In the genomic region with DNA sequence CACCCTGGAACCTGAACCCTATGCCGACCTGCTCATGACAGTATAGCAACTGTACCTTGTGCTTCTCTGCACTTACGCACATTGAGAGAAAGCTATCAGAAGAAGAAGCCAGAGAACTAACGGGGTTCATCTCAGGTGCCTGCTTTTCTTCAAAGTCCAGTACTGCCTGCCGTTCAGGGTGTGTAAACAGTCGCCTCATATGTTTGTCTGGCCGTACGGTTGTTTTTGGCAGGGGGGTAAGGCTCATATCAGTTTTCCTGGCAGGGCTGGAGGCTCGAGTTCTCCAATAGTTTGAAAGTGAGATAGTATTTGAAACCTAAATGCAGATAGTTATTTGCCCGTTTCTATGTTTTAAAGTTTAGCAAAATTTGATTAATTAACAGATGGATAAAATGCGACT, we compare ENCODE assay signal across 23 mouse cellular contexts. TPM values are rescaled to one million over a fixed set of nuclear protein-coding genes. Genes with fewer than 3 reads are reported as not detected.
A peak's percentile ranks its signal among the peaks of the same experiment; 100 is the strongest.
DNase-seq lines count a peak whose midpoint lies in the region; ATAC-seq and TF ChIP-seq lines count a peak whose summit lies in the region.
"Had no signal": no experiment of that assay in that cellular context is flagged by ENCODE, and none has a peak within 500 bp of the region (broad histone marks: within the 10 kb centered on the region; RNA-seq: fewer than 3 reads in every experiment).

No protein-coding gene starts in this region.

- intact Hi-C loops in heart, postnatal 14 days (cut with DNase I), result loop anchor here (5.0 kb wide), 1 partner anchor 170 kb away; no protein-coding TSS in a partner anchor

- 55% methylated on average over 10 of the region's 10 CpGs for WGBS in liver, postnatal 0 days (ENCODE audit: insufficient replicate concordance)
- 57% methylated on average over 10 of the region's 10 CpGs for WGBS in liver, embryonic 12.5 days (ENCODE audit: insufficient replicate concordance)

- H3K36me3 ChIP-seq in liver, postnatal 0 days (replicated peaks; ENCODE audit: insufficient read depth, low read length), result no peaks in the 10 kb centered on the region
- no peaks in the 10 kb centered on the region for H3K36me3 ChIP-seq in liver, embryonic 12.5 days
- H3K36me3 ChIP-seq: embryonic facial prominence, embryonic 12.5 days; embryonic facial prominence, embryonic 15.5 days had no signal

- H3K4me3 ChIP-seq in liver, postnatal 0 days (ENCODE audit: low read depth, low read length), result no peak overlapping the region
- no peak overlapping the region for H3K4me3 ChIP-seq in liver, embryonic 12.5 days
- H3K4me3 ChIP-seq: embryonic facial prominence, embryonic 12.5 days; embryonic facial prominence, embryonic 15.5 days had no signal

- peak; percentile 7 to 14 for DNase-seq in heart, adult 18-20 months
- no peak for DNase-seq in heart, postnatal 14 days
- DNase-seq in liver, postnatal 0 days, result peak; percentile 16
- peak; percentile 27 for DNase-seq in skeletal muscle tissue, adult 2 months (ENCODE audit: low read depth, low spot score)
- no peak for DNase-seq in thymus, adult 18-20 months
- DNase-seq: adrenal gland, adult 2 months; adrenal gland, postnatal 14 days; cerebellum, adult 11 months; cerebellum, adult 2 months; cerebellum, adult 9-11 months; cerebellum, postnatal 25 days; forebrain, postnatal 0 days; gastrocnemius, postnatal 14 days; heart, postnatal 4 days had no signal

- no peaks in the 10 kb centered on the region for H3K4me1 ChIP-seq in liver, postnatal 0 days (ENCODE audit: insufficient read depth)
- no peaks in the 10 kb centered on the region for H3K4me1 ChIP-seq in liver, embryonic 12.5 days
- H3K4me1 ChIP-seq: embryonic facial prominence, embryonic 12.5 days; embryonic facial prominence, embryonic 15.5 days had no signal

- ATAC-seq in liver, postnatal 0 days, result peak; percentile 82
- ATAC-seq in liver, embryonic 12.5 days, result no peak
- ATAC-seq: CD4-positive, CD25-positive, alpha-beta regulatory T cell, adult 4 months; forebrain, embryonic 14.5 days; forebrain, postnatal 0 days; hindbrain, postnatal 0 days; inflammation-experienced regulatory T-cells, adult 6 months had no signal

- no peak overlapping the region for H3K9ac ChIP-seq in liver, postnatal 0 days (replicated peaks)
- H3K9ac ChIP-seq in liver, embryonic 12.5 days, result no peak overlapping the region
- H3K9ac ChIP-seq: embryonic facial prominence, embryonic 12.5 days; embryonic facial prominence, embryonic 15.5 days; forebrain, postnatal 0 days; hindbrain, embryonic 14.5 days had no signal

- no peak for TF ChIP-seq CTCF in liver, postnatal 0 days (IDR thresholded peaks at IDR 0.05; ENCODE audit: low read depth)

- no peak for TF ChIP-seq EP300 in liver, postnatal 0 days (IDR thresholded peaks at IDR 0.05; ENCODE audit: low read depth)

- H3K27me3 ChIP-seq in liver, postnatal 0 days (ENCODE audit: insufficient read depth, low read length), result no peaks in the 10 kb centered on the region
- H3K27me3 ChIP-seq in liver, embryonic 12.5 days (replicated peaks), result no peaks in the 10 kb centered on the region
- H3K27me3 ChIP-seq: embryonic facial prominence, embryonic 12.5 days; embryonic facial prominence, embryonic 15.5 days had no signal

- no peak overlapping the region for H3K4me2 ChIP-seq in liver, postnatal 0 days (ENCODE audit: low read depth, low read length)
- H3K4me2 ChIP-seq in liver, embryonic 12.5 days, result no peak overlapping the region
- H3K4me2 ChIP-seq: embryonic facial prominence, embryonic 12.5 days; embryonic facial prominence, embryonic 15.5 days; heart, embryonic 11.5 days; hindbrain, embryonic 14.5 days had no signal

- no peaks in the 10 kb centered on the region for H3K9me3 ChIP-seq in liver, postnatal 0 days (ENCODE audit: low read length)
- H3K9me3 ChIP-seq in liver, embryonic 12.5 days (replicated peaks), result no peaks in the 10 kb centered on the region
- H3K9me3 ChIP-seq: embryonic facial prominence, embryonic 12.5 days; embryonic facial prominence, embryonic 15.5 days had no signal

- H3K27ac ChIP-seq in liver, postnatal 0 days (ENCODE audit: low read depth), result peak overlapping the region; percentile 62
- H3K27ac ChIP-seq in liver, embryonic 12.5 days, result no peak overlapping the region
- H3K27ac ChIP-seq: embryonic facial prominence, embryonic 12.5 days; embryonic facial prominence, embryonic 15.5 days; hindbrain, embryonic 14.5 days; hindbrain, postnatal 0 days had no signal

RNA-seq across cellular contexts. Expression of gene Zfp507, which starts 54.9 kb away (rescaled TPM):
- total RNA-seq in heart, adult 18-20 months (2021), result 10 to 100 TPM; 13.0 to 13.9 TPM
- total RNA-seq in heart, postnatal 14 days (2021), result 10 to 100 TPM; 14.2 to 14.9 TPM
- polyA plus RNA-seq in liver, postnatal 0 days (2015; fragmentation: Nextera tagmentation; extraction: Ambion mirVana), result 3.2 and 3.8 TPM in 2 replicates
- 8.8 and 9.2 TPM in 2 replicates for polyA plus RNA-seq in liver, embryonic 12.5 days (2016; fragmentation: Nextera tagmentation; extraction: Ambion mirVana)

Comparison
In these comparisons a context has a peak if more than half of its experiments do, and no peak if none do; other contexts are left out.
1. DNase-seq: peak in heart, adult 18-20 months (2 of 2), liver, postnatal 0 days (single experiment) and skeletal muscle tissue, adult 2 months (single experiment); none in heart, postnatal 14 days (0 of 2) and thymus, adult 18-20 months (0 of 2).